Mouse (Mus musculus): ENCODE measurements around the gene Epb41l3.

GRCm38 (mm10) chr17:69127436-69127835 lies 52.0 kb downstream of the Epb41l3 start:
- TF ChIP-seq CTCF (IDR thresholded peaks at IDR 0.05; ENCODE audit: low read depth, low read length) (no peak), POLR2A (IDR thresholded peaks at IDR 0.05; ENCODE audit: borderline replicate concordance, low read depth, low read length) (no peak)

Data from bone marrow macrophage, adult 2 months (primary cell).